Comparison of ENCODE assay signal across 9 mouse cellular contexts in the genomic region with DNA sequence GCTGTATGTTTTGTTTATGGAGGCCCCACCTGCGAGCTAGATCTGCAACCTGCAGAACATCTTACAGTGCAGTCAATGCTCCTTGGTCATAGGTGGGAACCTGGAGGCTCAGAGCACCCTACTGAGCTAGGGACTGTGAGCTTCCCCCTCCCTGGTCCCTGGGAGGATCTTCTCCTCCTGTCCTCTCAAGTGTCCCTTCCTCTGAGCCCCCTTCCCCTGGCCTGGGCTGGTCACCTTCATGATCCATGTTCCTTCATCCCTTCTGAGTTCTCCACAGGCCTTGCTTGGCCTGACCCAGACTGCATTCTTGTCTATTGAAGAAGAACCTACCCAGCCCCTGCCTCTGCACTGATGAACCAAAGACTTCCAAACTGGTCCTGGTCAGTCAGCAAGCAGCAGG. TPM values are rescaled to one million over a fixed set of nuclear protein-coding genes. Genes with fewer than 3 reads are reported as not detected.
DNase-seq lines count a peak whose midpoint lies in the region; ATAC-seq and TF ChIP-seq lines count a peak whose summit lies in the region.
"Had no signal": no experiment of that assay in that cellular context is flagged by ENCODE, and none has a peak within 500 bp of the region (broad histone marks: within the 10 kb centered on the region; RNA-seq: fewer than 3 reads in every experiment).

No protein-coding gene starts in this region.

- H3K4me2 ChIP-seq in kidney, postnatal 0 days (ENCODE audit: low read length), result no peak overlapping the region
- peak overlapping the region; percentile 53 for H3K4me2 ChIP-seq in hindbrain, embryonic 14.5 days (replicated peaks)
- H3K4me2 ChIP-seq in midbrain, embryonic 14.5 days (ENCODE audit: low read length), result peak overlapping the region; percentile 64

- no peak overlapping the region for H3K4me3 ChIP-seq in kidney, postnatal 0 days (replicated peaks; ENCODE audit: low read depth, low read length)
- peak overlapping the region; percentile 48 for H3K4me3 ChIP-seq in forebrain, embryonic 10.5 days
- no peak overlapping the region for H3K4me3 ChIP-seq in hindbrain, embryonic 14.5 days (replicated peaks; ENCODE audit: low read length)
- no peak overlapping the region for H3K4me3 ChIP-seq in midbrain, embryonic 14.5 days (replicated peaks; ENCODE audit: low read depth, low read length)

- H3K27me3 ChIP-seq in kidney, postnatal 0 days (ENCODE audit: insufficient read depth, low read length), result no peaks in the 10 kb centered on the region
- peaks cover 43% of the 10 kb centered on the region for H3K27me3 ChIP-seq in forebrain, embryonic 10.5 days (ENCODE audit: poor library complexity, severe bottlenecking)
- H3K27me3 ChIP-seq in hindbrain, embryonic 14.5 days (ENCODE audit: control insufficient read depth, insufficient read depth, low read length), result no peaks in the 10 kb centered on the region
- H3K27me3 ChIP-seq in midbrain, embryonic 14.5 days (ENCODE audit: control insufficient read depth, insufficient read depth, low read length), result no peaks in the 10 kb centered on the region

- H3K36me3 ChIP-seq in kidney, postnatal 0 days (ENCODE audit: insufficient read depth, low read length), result no peaks in the 10 kb centered on the region
- H3K36me3 ChIP-seq in forebrain, embryonic 10.5 days (replicated peaks), result no peaks in the 10 kb centered on the region
- no peaks in the 10 kb centered on the region for H3K36me3 ChIP-seq in hindbrain, embryonic 14.5 days (replicated peaks; ENCODE audit: control insufficient read depth, insufficient read depth)
- no peaks in the 10 kb centered on the region for H3K36me3 ChIP-seq in midbrain, embryonic 14.5 days (ENCODE audit: control insufficient read depth, insufficient read depth, low read length)

- peaks cover 39% of the 10 kb centered on the region for H3K4me1 ChIP-seq in kidney, postnatal 0 days (replicated peaks; ENCODE audit: insufficient read depth, low read length)
- peaks cover 39% of the 10 kb centered on the region for H3K4me1 ChIP-seq in forebrain, embryonic 10.5 days
- peaks cover 37% of the 10 kb centered on the region for H3K4me1 ChIP-seq in hindbrain, embryonic 14.5 days (replicated peaks; ENCODE audit: control insufficient read depth, insufficient read depth, low read length)
- peaks cover 31% of the 10 kb centered on the region for H3K4me1 ChIP-seq in midbrain, embryonic 14.5 days (ENCODE audit: control insufficient read depth, insufficient read depth, low read length)

- no peak for TF ChIP-seq CTCF in kidney, postnatal 0 days (IDR thresholded peaks at IDR 0.05; ENCODE audit: low read depth)

- 40% methylated on average over 1 of the region's 1 CpGs for WGBS in kidney, postnatal 0 days
- 48% methylated on average over 1 of the region's 1 CpGs for WGBS in forebrain, embryonic 10.5 days
- WGBS in hindbrain, embryonic 14.5 days, result 73% methylated on average over 1 of the region's 1 CpGs
- WGBS in midbrain, embryonic 14.5 days, result 59% methylated on average over 1 of the region's 1 CpGs

- no peak for DNase-seq in kidney, postnatal 0 days (ENCODE audit: low spot score)
- no peak for DNase-seq in kidney, adult 18-20 months
- peak; percentile 13 for DNase-seq in forebrain, embryonic 10.5 days (ENCODE audit: extremely low spot score, low spot score)
- DNase-seq in hindbrain, embryonic 14.5 days (ENCODE audit: low spot score), result no peak
- DNase-seq in midbrain, embryonic 14.5 days, result no peak
- no peak for DNase-seq in gastrocnemius, postnatal 25 days
- no peak for DNase-seq in cerebellum, adult 11 months
- DNase-seq in right cerebral cortex, postnatal 25 days, result no peak

- no peaks in the 10 kb centered on the region for H3K9me3 ChIP-seq in kidney, postnatal 0 days (replicated peaks; ENCODE audit: low read length)
- H3K9me3 ChIP-seq in forebrain, embryonic 10.5 days, result peaks cover 7% of the 10 kb centered on the region; the same call in 1 of the 2 replicates
- no peaks in the 10 kb centered on the region for H3K9me3 ChIP-seq in hindbrain, embryonic 14.5 days (ENCODE audit: control insufficient read depth, low read length)
- H3K9me3 ChIP-seq in midbrain, embryonic 14.5 days (ENCODE audit: control insufficient read depth, low read length), result no peaks in the 10 kb centered on the region

- H3K27ac ChIP-seq in kidney, postnatal 0 days, result peak overlapping the region; percentile 96
- peak overlapping the region; percentile 89 for H3K27ac ChIP-seq in forebrain, embryonic 10.5 days
- peak overlapping the region; percentile 93 for H3K27ac ChIP-seq in hindbrain, embryonic 14.5 days
- peak overlapping the region; percentile 92 for H3K27ac ChIP-seq in midbrain, embryonic 14.5 days (replicated peaks; ENCODE audit: low read depth, low read length)

- no peak overlapping the region for H3K9ac ChIP-seq in kidney, postnatal 0 days (ENCODE audit: low read depth, low read length)
- H3K9ac ChIP-seq in hindbrain, embryonic 14.5 days, result peak overlapping the region; percentile 22; the same call in 1 of the 2 replicates
- no peak overlapping the region for H3K9ac ChIP-seq in midbrain, embryonic 14.5 days (replicated peaks; ENCODE audit: low read length)

- no peak for ATAC-seq in kidney, postnatal 0 days (replicated peaks; ENCODE audit: low FRiP score, low read depth)
- no peak for ATAC-seq in hindbrain, embryonic 14.5 days (ENCODE audit: low FRiP score)
- no peak for ATAC-seq in midbrain, embryonic 14.5 days (ENCODE audit: low FRiP score, low TSS enrichment)

RNA-seq across cellular contexts. Expression of a gene that starts 21.7 kb away (rescaled TPM):
- polyA plus RNA-seq in kidney, postnatal 0 days (2015; fragmentation: Nextera tagmentation; extraction: Ambion mirVana), result 47.2 and 67.8 TPM in 2 replicates
- not detected in 2 replicates for polyA plus RNA-seq in forebrain, embryonic 10.5 days (2016; fragmentation: Nextera tagmentation; extraction: Ambion mirVana)
- polyA plus RNA-seq in hindbrain, embryonic 14.5 days (2014; fragmentation: Nextera tagmentation; extraction: Ambion mirVana), result not detected in 2 replicates
- polyA plus RNA-seq in midbrain, embryonic 14.5 days (2014; fragmentation: Nextera tagmentation; extraction: Ambion mirVana), result not detected in 2 replicates
- 10 to 100 TPM in 1 of 2 experiments, 1 to 10 TPM in 1; 1.2 to 61.5 TPM for total RNA-seq in gastrocnemius, postnatal 25 days (2021)
- total RNA-seq: MEL had no signal

RNA-seq across cellular contexts. Expression of a gene that starts 44.2 kb away (rescaled TPM):
- 1.3 and 1.7 TPM in 2 replicates for polyA plus RNA-seq in kidney, postnatal 0 days (2015; fragmentation: Nextera tagmentation; extraction: Ambion mirVana)
- not detected in 2 replicates for polyA plus RNA-seq in forebrain, embryonic 10.5 days (2016; fragmentation: Nextera tagmentation; extraction: Ambion mirVana)
- 0.27 TPM in 1 of 2 replicates, not detected in the other for polyA plus RNA-seq in hindbrain, embryonic 14.5 days (2014; fragmentation: Nextera tagmentation; extraction: Ambion mirVana)
- polyA plus RNA-seq in midbrain, embryonic 14.5 days (2014; fragmentation: Nextera tagmentation; extraction: Ambion mirVana), result 1.7 TPM in 1 of 2 replicates, not detected in the other
- total RNA-seq in gastrocnemius, postnatal 25 days (2021), result under 1 TPM in 1 of 2 experiments, not detected in 1; 0.27 TPM
- total RNA-seq: MEL had no signal

RNA-seq across cellular contexts. Expression of a gene that starts 55.2 kb away (rescaled TPM):
- polyA plus RNA-seq in kidney, postnatal 0 days (2015; fragmentation: Nextera tagmentation; extraction: Ambion mirVana), result 0.08 TPM in 1 of 2 replicates, not detected in the other
- polyA plus RNA-seq in forebrain, embryonic 10.5 days (2016; fragmentation: Nextera tagmentation; extraction: Ambion mirVana), result 0.04 and 0.07 TPM in 2 replicates
- polyA plus RNA-seq in hindbrain, embryonic 14.5 days (2014; fragmentation: Nextera tagmentation; extraction: Ambion mirVana), result 0.05 TPM in 1 of 2 replicates, not detected in the other
- not detected in 2 replicates for polyA plus RNA-seq in midbrain, embryonic 14.5 days (2014; fragmentation: Nextera tagmentation; extraction: Ambion mirVana)
- not detected for total RNA-seq in gastrocnemius, postnatal 25 days (2021)
- total RNA-seq: MEL had no signal

Comparison
In these comparisons a context has a peak if more than half of its experiments do, and no peak if none do; other contexts are left out.
1. RNA of a gene that starts 21.7 kb away (polyA plus RNA-seq): 47.2 to 67.8 TPM in kidney, postnatal 0 days; not detected in forebrain, embryonic 10.5 days, not detected in hindbrain, embryonic 14.5 days and not detected in midbrain, embryonic 14.5 days; every median in the first group is over 10 times any median in the second.
2. Peak in every context shown above with its lines, with median percentiles within 50 percentile points of each other: H3K27ac ChIP-seq.